Mouse (Mus musculus) gonadal fat pad, adult 2 months (tissue): ENCODE data around the gene St8sia1. TPM values are rescaled to one million over a fixed set of nuclear protein-coding genes. Genes with fewer than 3 reads are reported as not detected.

ENCODE experiments used
- DNase-seq: peaks from one replicate; pipeline ENCODE4 v3.0.0-alpha.2; 2012; ENCODE audit warnings: low read depth
- polyA plus RNA-seq: library from polyadenylated mRNA; depleted of rRNA; stranded (reverse); fragments of >200 nt; gene quantifications from 2 replicates; pipeline ENCODE4 v1.2.3, GENCODE M21; 2012; rRNA removed

The St8sia1 gene
- polyA plus RNA-seq, 1 experiment = 0.04 TPM

GRCm38 (mm10) chr6:142792241-142792968 is 171.8 kb downstream of the St8sia1 start:
- no peak for DNase-seq

GRCm38 (mm10) chr6:142789736-142790135 is 174.5 kb downstream of the St8sia1 start:
- DNase-seq = no peak

- no peak for DNase-seq
Observed at GRCm38 (mm10) chr6:142788042-142788987, 175.9 kb downstream of the St8sia1 start.

GRCm38 (mm10) chr6:142786106-142786505 is 178.1 kb downstream of the St8sia1 start:
- no peak for DNase-seq

GRCm38 (mm10) chr6:142785343-142785742 is 178.9 kb downstream of the St8sia1 start:
- peak; percentile 5 for DNase-seq

- no peak for DNase-seq
Observed at GRCm38 (mm10) chr6:142781286-142781685, 183.0 kb downstream of the St8sia1 start.

- no peak for DNase-seq
Observed at GRCm38 (mm10) chr6:142780574-142781033, 183.6 kb downstream of the St8sia1 start.

- DNase-seq = no peak
Observed at GRCm38 (mm10) chr6:142779812-142780573, 184.3 kb downstream of the St8sia1 start.

GRCm38 (mm10) chr6:142779045-142779811 is 185.0 kb downstream of the St8sia1 start:
- no peak for DNase-seq

GRCm38 (mm10) chr6:142776935-142777334 is 187.3 kb downstream of the St8sia1 start:
- no peak for DNase-seq

GRCm38 (mm10) chr6:142773566-142773965 is 190.7 kb downstream of the St8sia1 start:
- DNase-seq = no peak

- no peak for DNase-seq
Observed at GRCm38 (mm10) chr6:142771643-142772042, 192.6 kb downstream of the St8sia1 start.

Other genes starting within 250 kb of the St8sia1 start
- 16.1 and 16.9 TPM in 2 replicates for gene Cmas, start 207.8 kb downstream of the St8sia1 start, polyA plus RNA-seq
- gene Sult6b2, start 159.9 kb downstream of the St8sia1 start, polyA plus RNA-seq = not detected in 2 replicates
- gene C2cd5, start 135.7 kb upstream of the St8sia1 start, polyA plus RNA-seq = 18.2 and 23.2 TPM in 2 replicates
- gene Etnk1, start 202.8 kb upstream of the St8sia1 start, polyA plus RNA-seq = 52.5 and 61.8 TPM in 2 replicates